Mouse (Mus musculus) intestine, embryonic 14.5 days (tissue): ENCODE measurements around the gene Inppl1. TPM values are rescaled to one million over a fixed set of nuclear protein-coding genes. Genes with fewer than 3 reads are reported as not detected.
A peak's percentile ranks its signal among the peaks of the same experiment; 100 is the strongest.

Experiments used
- ATAC-seq: fragments of 200-750 bp; cut with Nextera tagmentation; replicated peaks from 2 replicates; pipeline ENCODE4 v1.8.0; 2017; ENCODE audit warnings: low read depth, moderate number of reproducible peaks, moderate TSS enrichment, moderate library complexity; ENCODE audit not compliant: low FRiP score, low TSS enrichment
- DNase-seq: peaks from one replicate; pipeline ENCODE4 v3.0.0-alpha.2; 2018; ENCODE audit warnings: low spot score
- H3K27ac ChIP-seq: fragments of 300-500 bp; sonication (generic); 2 replicates; pipeline ENCODE4 v1.5.1; 2014; ENCODE audit warnings: low read depth, mild to moderate bottlenecking, control low read depth
- H3K27me3 ChIP-seq: fragments of 300-500 bp; sonication (generic); replicated peaks from 2 replicates; pipeline ENCODE4 v1.6.1; 2014; ENCODE audit warnings: low read length, control low read depth; ENCODE audit not compliant: control insufficient read depth, insufficient read depth
- H3K36me3 ChIP-seq: fragments of 300-500 bp; sonication (generic); 2 replicates; pipeline ENCODE4 v1.6.1; 2014; ENCODE audit warnings: low read length, control low read depth; ENCODE audit not compliant: control insufficient read depth, insufficient read depth
- H3K4me1 ChIP-seq: fragments of 300-500 bp; sonication (generic); replicated peaks from 2 replicates; pipeline ENCODE4 v1.6.1; 2014; ENCODE audit warnings: low read length, control low read depth, mixed read lengths; ENCODE audit not compliant: control insufficient read depth, insufficient read depth
- H3K4me2 ChIP-seq: fragments of 300-500 bp; sonication (generic); 2 replicates; pipeline ENCODE4 v1.6.1; 2014; ENCODE audit warnings: low read length
- H3K4me3 ChIP-seq: fragments of 300-500 bp; sonication (generic); 2 replicates; pipeline ENCODE4 v1.5.1; 2014; ENCODE audit warnings: low read depth, low read length, control low read depth, mixed read lengths
- H3K9ac ChIP-seq: fragments of 300-500 bp; sonication (generic); 2 replicates; pipeline ENCODE4 v1.6.1; 2014; ENCODE audit warnings: mild to moderate bottlenecking, low read length
- H3K9me3 ChIP-seq: fragments of 300-500 bp; sonication (generic); 2 replicates; pipeline ENCODE4 v1.6.1; 2016; ENCODE audit warnings: low read length, control low read depth; ENCODE audit not compliant: control insufficient read depth
- WGBS: fragments of 180-500 bp; shearing (Covaris S2); extraction: QIAGEN DNeasy Blood & Tissue Kit; methylation state at CpG from one replicate; pipeline ENCODE4 v1.1.7; 2014; 5-methylcytosine and 5-hydroxymethylcytosine counted together
- polyA plus RNA-seq: library from polyadenylated mRNA; unstranded; fragments of >200 nt; fragmentation: Nextera tagmentation; extraction: Ambion mirVana; gene quantifications from 2 replicates; pipeline ENCODE4 v1.2.1, GENCODE M21; 2014

Inppl1 gene
- polyA plus RNA-seq: 24.8 and 27.2 TPM in 2 replicates

- Histone ChIP-seq H3K4me1 (peaks cover 20% of the 10 kb centered on the region), H3K36me3 (peaks cover 13% of the 10 kb centered on the region), H3K9me3 (no peaks in the 10 kb centered on the region), H3K27me3 (no peaks in the 10 kb centered on the region), H3K4me3 (peak within 1 kb of the TSS; percentile 92), H3K4me2 (peak within 1 kb of the TSS; percentile 75), H3K9ac (peak within 1 kb of the TSS; percentile 98), H3K27ac (peak within 1 kb of the TSS; percentile 91)
- peak; percentile 88 for ATAC-seq
- peak; percentile 90 for DNase-seq
- WGBS: under 1% methylated on average over 64 of the region's 64 CpGs
Measured at GRCm38 (mm10) chr7:101837606-101838471, at the start of gene Inppl1. TSS of gene Inppl1 (minus strand) at chr7:101838229.

- H3K36me3 ChIP-seq: no peaks in the 10 kb centered on the region
- no peak overlapping the region for H3K27ac ChIP-seq
- no peaks in the 10 kb centered on the region for H3K4me1 ChIP-seq
- H3K4me3 ChIP-seq: no peak overlapping the region
- H3K9me3 ChIP-seq: no peaks in the 10 kb centered on the region
- H3K4me2 ChIP-seq: no peak overlapping the region
- WGBS: 82% methylated on average over 6 of the region's 6 CpGs
- H3K9ac ChIP-seq: no peak overlapping the region
- H3K27me3 ChIP-seq: no peaks in the 10 kb centered on the region
- ATAC-seq: no peak
- no peak for DNase-seq
Measured at GRCm38 (mm10) chr7:101886274-101886673, 48.2 kb upstream of the Inppl1 start.

- no peak for ATAC-seq
- DNase-seq: no peak
- Histone ChIP-seq H3K4me3 (no peak overlapping the region), H3K9me3 (no peaks in the 10 kb centered on the region), H3K36me3 (no peaks in the 10 kb centered on the region), H3K9ac (no peak overlapping the region), H3K4me2 (no peak overlapping the region), H3K27ac (no peak overlapping the region), H3K4me1 (no peaks in the 10 kb centered on the region), H3K27me3 (no peaks in the 10 kb centered on the region)
- 94% methylated on average over 4 of the region's 4 CpGs for WGBS
Measured at GRCm38 (mm10) chr7:101884160-101884559, 46.1 kb upstream of the Inppl1 start.

- no peak overlapping the region for H3K4me3 ChIP-seq
Measured at GRCm38 (mm10) chr7:101882413-101883154, 44.6 kb upstream of the Inppl1 start.

GRCm38 (mm10) chr7:101880855-101881254, 42.8 kb upstream of the Inppl1 start:
- no peak overlapping the region for H3K27ac ChIP-seq
- H3K9ac ChIP-seq: no peak overlapping the region
- ATAC-seq: no peak
- no peaks in the 10 kb centered on the region for H3K36me3 ChIP-seq
- no peak overlapping the region for H3K4me2 ChIP-seq
- no peaks in the 10 kb centered on the region for H3K9me3 ChIP-seq
- H3K4me3 ChIP-seq: no peak overlapping the region
- H3K4me1 ChIP-seq: no peaks in the 10 kb centered on the region
- DNase-seq: no peak
- H3K27me3 ChIP-seq: no peaks in the 10 kb centered on the region
- 84% methylated on average over 4 of the region's 4 CpGs for WGBS

More at GRCm38 (mm10) chr7:101882413-101883154, 44.6 kb upstream of the Inppl1 start:
- WGBS: 66% methylated on average over 9 of the region's 9 CpGs
- H3K4me1 ChIP-seq: no peaks in the 10 kb centered on the region
- no peak overlapping the region for H3K27ac ChIP-seq
- no peak overlapping the region for H3K4me2 ChIP-seq
- no peak overlapping the region for H3K9ac ChIP-seq
- no peak for DNase-seq
- H3K9me3 ChIP-seq: no peaks in the 10 kb centered on the region
- no peak for ATAC-seq
- H3K27me3 ChIP-seq: no peaks in the 10 kb centered on the region
- H3K36me3 ChIP-seq: no peaks in the 10 kb centered on the region

GRCm38 (mm10) chr7:101875978-101876377, 37.9 kb upstream of the Inppl1 start:
- Histone ChIP-seq H3K9me3 (no peaks in the 10 kb centered on the region), H3K36me3 (no peaks in the 10 kb centered on the region), H3K4me3 (no peak overlapping the region), H3K27me3 (no peaks in the 10 kb centered on the region), H3K4me2 (no peak overlapping the region), H3K9ac (no peak overlapping the region), H3K27ac (no peak overlapping the region), H3K4me1 (no peaks in the 10 kb centered on the region)
- ATAC-seq (no peak), DNase-seq (no peak)
- WGBS: 88% methylated on average over 1 of the region's 1 CpGs

GRCm38 (mm10) chr7:101871296-101871695, 33.3 kb upstream of the Inppl1 start:
- 72% methylated on average over 3 of the region's 3 CpGs for WGBS
- no peak for DNase-seq
- no peak overlapping the region for H3K4me3 ChIP-seq
- no peak overlapping the region for H3K9ac ChIP-seq
- peak overlapping the region; percentile 67 for H3K27ac ChIP-seq
- peak overlapping the region; percentile 5; the same call in 1 of the 2 replicates for H3K4me2 ChIP-seq
- peak; percentile 2; the same call in 1 of the 2 replicates for ATAC-seq
- no peaks in the 10 kb centered on the region for H3K36me3 ChIP-seq
- H3K27me3 ChIP-seq: no peaks in the 10 kb centered on the region
- H3K9me3 ChIP-seq: no peaks in the 10 kb centered on the region
- H3K4me1 ChIP-seq: no peaks in the 10 kb centered on the region

- Histone ChIP-seq H3K27me3 (no peaks in the 10 kb centered on the region), H3K36me3 (no peaks in the 10 kb centered on the region), H3K27ac (peak within 1 kb of the TSS; percentile 67), H3K4me1 (no peaks in the 10 kb centered on the region), H3K4me2 (peak within 1 kb of the TSS; percentile 42), H3K4me3 (peak within 1 kb of the TSS; percentile 28), H3K9ac (peak within 1 kb of the TSS; percentile 22; the same call in 1 of the 2 replicates), H3K9me3 (no peaks in the 10 kb centered on the region)
- DNase-seq (peak; percentile 59), ATAC-seq (peak; percentile 83)
- WGBS: 42% methylated on average over 2 of the region's 2 CpGs
Measured at GRCm38 (mm10) chr7:101870629-101871028, 32.6 kb upstream of the Inppl1 start, which contains the start of gene Folr1. TSS of gene Folr1 (minus strand) at chr7:101870788.
